ENCODE assay signal across 8 mouse cellular contexts in the genomic region with DNA sequence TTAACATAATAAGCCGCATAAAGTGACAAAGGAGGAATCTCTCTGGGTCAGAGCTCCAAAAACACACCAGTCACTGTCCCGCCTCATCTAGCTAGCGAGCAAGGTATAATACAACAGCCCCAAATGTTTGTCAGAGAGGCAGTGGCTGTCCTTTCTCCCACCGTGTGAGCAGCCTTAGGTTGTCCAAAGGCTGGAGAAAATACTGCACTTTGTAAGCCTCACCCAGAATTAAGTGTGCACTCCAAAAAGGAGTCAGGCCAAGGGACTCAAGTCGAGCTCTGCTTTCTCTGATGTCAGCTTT.
DNase-seq lines count a peak whose midpoint lies in the region; ATAC-seq and TF ChIP-seq lines count a peak whose summit lies in the region.

No protein-coding gene starts in this region.

- no peak for TF ChIP-seq EP300 in MEL (IDR thresholded peaks at IDR 0.05; ENCODE audit: low read depth in 1 of 2, low read length in 2 of 2)

- no peak for TF ChIP-seq RAD21 in MEL (IDR thresholded peaks at IDR 0.05; ENCODE audit: low read depth, low read length)

- no peaks in the 10 kb centered on the region for H3K79me2 ChIP-seq in MEL (ENCODE audit: control insufficient read depth, insufficient read depth, low read length, poor library complexity)

- TF ChIP-seq CTCF in MEL (IDR thresholded peaks at IDR 0.05 in 2 of 3, conservative IDR thresholded peaks at IDR 0.05 in 1 of 3; ENCODE audit: control insufficient read depth in 1 of 3, insufficient read depth in 1 of 3, low read depth in 2 of 3, low read length in 3 of 3, poor library complexity in 1 of 3, severe bottlenecking in 1 of 3), result no peak
- TF ChIP-seq CTCF in forebrain, postnatal 0 days (IDR thresholded peaks at IDR 0.05; ENCODE audit: low read depth), result no peak

- no peak for TF ChIP-seq POLR2A in MEL (IDR thresholded peaks at IDR 0.05; ENCODE audit: control insufficient read depth in 1 of 2, insufficient read depth in 1 of 2, low read depth in 1 of 2, low read length in 2 of 2, poor library complexity in 1 of 2)

- peak overlapping the region; percentile 58 for H3K4me2 ChIP-seq in heart, embryonic 15.5 days
- H3K4me2 ChIP-seq in forebrain, postnatal 0 days (ENCODE audit: low read depth), result peak overlapping the region; percentile 36; the same call in 1 of the 2 replicates

- H3K4me3 ChIP-seq in heart, embryonic 15.5 days, result peak overlapping the region; percentile 41
- H3K4me3 ChIP-seq in MEL (ENCODE audit: control insufficient read depth in 1 of 2, insufficient read depth in 1 of 2, low read depth in 2 of 2, low read length in 2 of 2), result peak overlapping the region; percentile 73 to 78
- no peak overlapping the region for H3K4me3 ChIP-seq in forebrain, postnatal 0 days (ENCODE audit: low read depth, low read length)

- H3K36me3 ChIP-seq in heart, embryonic 15.5 days, result no peaks in the 10 kb centered on the region
- H3K36me3 ChIP-seq in MEL (ENCODE audit: control insufficient read depth in 1 of 2, insufficient read depth in 2 of 2, low read length in 2 of 2), result no peaks in the 10 kb centered on the region
- H3K36me3 ChIP-seq in forebrain, postnatal 0 days (ENCODE audit: insufficient read depth), result no peaks in the 10 kb centered on the region

- 69% methylated on average over 5 of the region's 5 CpGs for WGBS in heart, embryonic 15.5 days
- 74% methylated on average over 5 of the region's 5 CpGs for WGBS in forebrain, postnatal 0 days

- H3K27ac ChIP-seq in heart, embryonic 15.5 days, result no peak overlapping the region
- no peak overlapping the region for H3K27ac ChIP-seq in MEL (ENCODE audit: control insufficient read depth, low read depth, low read length)
- no peak overlapping the region for H3K27ac ChIP-seq in forebrain, postnatal 0 days (ENCODE audit: low read depth, low read length)

- ATAC-seq in heart, embryonic 15.5 days (replicated peaks; ENCODE audit: insufficient number of reproducible peaks, insufficient read depth, low FRiP score, low read depth), result no peak
- no peak for ATAC-seq in forebrain, postnatal 0 days
- 0 out of 2 replicates have a peak, but pooled peaks have one; percentile 2 for ATAC-seq in megakaryocyte progenitor cell, adult 5-6 weeks (replicated peaks; ENCODE audit: poor library complexity)

- intact Hi-C loops in heart, postnatal 10 days (cut with DNase I), result no loop called here

- no peaks in the 10 kb centered on the region for H3K9me3 ChIP-seq in heart, embryonic 15.5 days (replicated peaks)
- no peaks in the 10 kb centered on the region for H3K9me3 ChIP-seq in MEL (replicated peaks; ENCODE audit: insufficient read depth, low read length)
- H3K9me3 ChIP-seq in forebrain, postnatal 0 days (ENCODE audit: low read length), result no peaks in the 10 kb centered on the region

- H3K27me3 ChIP-seq in heart, embryonic 15.5 days, result no peaks in the 10 kb centered on the region
- H3K27me3 ChIP-seq in MEL (ENCODE audit: control insufficient read depth in 1 of 2, insufficient read depth in 2 of 2, low read length in 2 of 2), result peaks cover 0 to 4% of the 10 kb centered on the region in 2 experiments; a peak in 2 of 4 replicates
- H3K27me3 ChIP-seq in forebrain, postnatal 0 days (ENCODE audit: insufficient read depth, low read length), result no peaks in the 10 kb centered on the region

- no peak for DNase-seq in heart, postnatal 10 days
- peak; percentile 22 for DNase-seq in MEL (ENCODE audit: low read depth, low spot score)
- no peak for DNase-seq in forebrain, postnatal 0 days
- no peak for DNase-seq in cerebellum, adult 9-10 months
- DNase-seq in c-Kit-positive CD71-positive TER-119-positive erythroid progenitor cells, embryonic 14.5 days (ENCODE audit: low spot score), result no peak
- no peak for DNase-seq in layer of hippocampus, adult 18-20 months (ENCODE audit: low spot score in 2 of 2)

- no peak overlapping the region for H3K9ac ChIP-seq in heart, embryonic 15.5 days
- H3K9ac ChIP-seq in MEL (ENCODE audit: control insufficient read depth, low read depth, low read length, poor library complexity, severe bottlenecking), result no peak overlapping the region
- H3K9ac ChIP-seq in forebrain, postnatal 0 days, result peak overlapping the region; percentile 33; the same call in 1 of the 2 replicates

- H3K4me1 ChIP-seq in heart, embryonic 15.5 days (replicated peaks), result no peaks in the 10 kb centered on the region
- no peaks in the 10 kb centered on the region for H3K4me1 ChIP-seq in MEL (ENCODE audit: control insufficient read depth in 1 of 2, insufficient read depth in 2 of 2, low read length in 2 of 2)
- H3K4me1 ChIP-seq in forebrain, postnatal 0 days (ENCODE audit: insufficient read depth), result peaks cover 12% of the 10 kb centered on the region

TF ChIP-seq in MEL, 35 proteins besides CTCF, POLR2A, EP300 and RAD21:
- TF ChIP-seq JUND (IDR thresholded peaks at IDR 0.05; ENCODE audit: low read depth, low read length) (no peak), MAZ (IDR thresholded peaks at IDR 0.05; ENCODE audit: low read depth, low read length) (no peak), POLR2AphosphoS5 (IDR thresholded peaks at IDR 0.05; ENCODE audit: borderline replicate concordance, low read depth, low read length) (no peak), ZNF384 (IDR thresholded peaks at IDR 0.05; ENCODE audit: low read depth, low read length) (no peak), BHLHE40 (IDR thresholded peaks at IDR 0.05; ENCODE audit: borderline replicate concordance, low read depth, low read length) (no peak), USF2 (IDR thresholded peaks at IDR 0.05; ENCODE audit: borderline replicate concordance in 1 of 2, insufficient read depth in 1 of 2, low read depth in 1 of 2, low read length in 2 of 2) (no peak), E2F4 (IDR thresholded peaks at IDR 0.05; ENCODE audit: borderline replicate concordance, low read depth, low read length) (no peak), SIN3A (IDR thresholded peaks at IDR 0.05; ENCODE audit: low read length) (no peak), MAX (IDR thresholded peaks at IDR 0.05; ENCODE audit: low read length) (no peak), ELF1 (IDR thresholded peaks at IDR 0.05; ENCODE audit: low read depth, low read length) (no peak), MYC (IDR thresholded peaks at IDR 0.05; ENCODE audit: low read depth, low read length) (no peak), TCF12 (IDR thresholded peaks at IDR 0.05; ENCODE audit: low read depth, low read length) (no peak), MYB (IDR thresholded peaks at IDR 0.05; ENCODE audit: low read depth, low read length) (no peak), USF1 (IDR thresholded peaks at IDR 0.05; ENCODE audit: low read depth, low read length) (no peak), HCFC1 (IDR thresholded peaks at IDR 0.05; ENCODE audit: low read depth, low read length) (no peak), MEF2A (IDR thresholded peaks at IDR 0.05; ENCODE audit: extremely low read depth, insufficient replicate concordance, low read depth, low read length, poor library complexity, severe bottlenecking) (no peak), MAFK (IDR thresholded peaks at IDR 0.05; ENCODE audit: borderline replicate concordance, low read depth, low read length) (no peak)
